Mouse (Mus musculus): ENCODE data around the gene Sgk1.

The Sgk1 gene

DNA sequence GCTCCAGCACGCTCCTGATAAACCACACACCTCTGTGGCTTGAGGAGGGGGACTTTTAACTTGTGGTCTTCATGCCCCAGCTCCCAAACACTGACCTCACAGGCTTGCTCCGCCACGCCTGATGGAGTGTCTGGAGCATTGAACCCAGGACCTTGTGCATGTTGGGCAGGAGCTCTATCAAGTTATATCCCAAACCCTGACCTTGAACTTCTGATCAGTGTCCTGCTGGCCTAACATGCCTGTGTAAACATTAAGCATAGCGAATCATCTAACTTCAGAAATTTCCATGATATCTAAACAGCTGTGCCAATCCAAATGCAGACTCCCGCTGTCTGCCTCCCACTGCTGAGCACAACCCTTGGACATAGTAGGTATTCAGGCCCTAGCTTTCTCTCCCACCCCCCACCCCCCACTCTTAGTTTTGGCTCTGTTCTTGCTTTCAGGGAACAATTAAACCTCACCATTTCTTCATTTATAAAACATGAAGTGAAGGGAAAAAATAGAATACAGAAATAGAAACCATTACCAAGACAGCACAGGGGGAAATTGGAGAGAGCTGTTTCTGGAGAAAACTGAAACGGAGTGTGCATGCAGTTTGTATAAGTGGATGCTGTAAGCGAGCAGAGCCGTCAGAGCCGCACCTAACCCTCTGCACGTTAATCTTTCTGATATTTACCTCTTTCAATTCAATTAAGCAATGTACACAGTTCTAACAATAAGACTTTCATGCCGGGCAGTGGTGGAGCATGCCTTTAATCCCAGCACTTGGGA, 34.5 kb downstream of the Sgk1 start:
- DNase-seq (ENCODE audit: low read depth, low spot score) = no peak

DNA sequence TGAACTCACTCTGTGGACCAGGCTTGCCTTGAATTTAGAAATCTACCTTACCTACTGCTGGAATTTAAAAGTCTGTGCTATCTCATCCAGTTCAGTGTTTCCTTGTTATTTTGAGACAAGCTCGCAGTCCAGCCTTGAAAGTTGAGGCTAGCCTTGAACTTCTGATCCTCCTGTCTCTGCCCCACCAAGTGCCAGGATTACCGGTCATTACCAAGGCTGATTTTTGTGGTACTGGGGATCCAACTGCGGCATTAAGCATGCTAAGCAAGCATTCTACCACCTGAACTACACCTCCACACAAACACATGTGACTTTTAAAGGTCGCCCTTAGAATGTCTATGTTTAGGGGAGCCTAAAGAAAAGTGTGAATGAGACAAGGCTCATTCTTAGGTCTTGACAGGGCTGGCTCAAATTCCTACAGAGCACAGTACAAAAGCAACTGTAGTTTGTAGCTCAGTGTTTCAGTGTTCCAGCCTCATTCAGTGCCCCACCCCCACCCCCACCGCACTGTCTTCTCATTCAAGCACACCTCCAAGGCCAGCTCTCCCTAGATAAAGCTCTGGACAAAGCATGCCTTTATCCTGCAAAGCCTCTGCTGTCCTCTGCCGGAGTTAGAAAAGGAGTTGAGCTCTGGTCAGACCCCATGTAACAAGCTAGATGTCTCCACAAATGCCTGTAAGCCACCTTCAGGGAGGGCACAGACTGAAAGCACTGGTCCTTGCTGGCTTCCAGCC, 36.2 kb downstream of the Sgk1 start:
- no peak for DNase-seq (ENCODE audit: low read depth, low spot score)

DNA sequence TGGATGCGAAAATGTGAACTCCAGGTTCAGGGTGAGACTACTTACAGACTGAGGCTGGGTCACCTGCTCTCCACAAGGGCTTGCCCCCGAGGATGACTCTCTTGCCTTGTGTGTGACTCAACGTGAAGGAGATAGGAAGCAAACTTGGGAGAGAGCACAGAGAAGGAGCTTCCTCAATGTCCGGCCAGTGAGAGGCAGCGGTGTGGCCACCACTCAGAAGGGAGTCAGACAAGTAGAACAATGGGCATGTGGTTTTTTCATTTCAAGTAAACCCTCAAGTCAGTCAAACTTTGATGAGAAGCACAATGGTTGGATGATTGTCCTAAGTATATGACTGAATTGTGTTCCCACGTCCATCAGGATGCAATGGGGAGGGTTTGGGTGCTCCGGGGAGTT, 36.8 kb downstream of the Sgk1 start:
- no peak for DNase-seq (ENCODE audit: low read depth, low spot score)

DNA sequence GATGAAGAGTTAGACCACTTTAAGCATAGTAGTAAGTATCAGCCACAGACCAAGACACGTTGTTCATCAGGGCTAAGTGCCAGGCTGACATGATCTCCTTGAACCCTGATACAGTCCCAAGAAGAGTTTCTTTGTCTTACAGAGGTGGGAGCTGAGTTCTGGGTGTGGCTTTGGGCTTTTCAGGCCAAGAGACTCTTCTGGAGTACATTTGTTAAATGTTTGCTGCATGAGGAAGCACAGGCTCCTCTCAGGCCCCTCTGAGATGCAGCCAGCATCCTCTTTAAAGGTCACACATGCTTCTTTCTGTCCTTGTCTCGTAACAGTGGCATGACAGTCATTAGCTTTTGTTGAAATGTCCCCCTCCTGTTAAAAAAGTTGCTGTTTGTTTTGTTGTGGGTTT, 38.6 kb downstream of the Sgk1 start:
- no peak for DNase-seq (ENCODE audit: low read depth, low spot score)

DNA sequence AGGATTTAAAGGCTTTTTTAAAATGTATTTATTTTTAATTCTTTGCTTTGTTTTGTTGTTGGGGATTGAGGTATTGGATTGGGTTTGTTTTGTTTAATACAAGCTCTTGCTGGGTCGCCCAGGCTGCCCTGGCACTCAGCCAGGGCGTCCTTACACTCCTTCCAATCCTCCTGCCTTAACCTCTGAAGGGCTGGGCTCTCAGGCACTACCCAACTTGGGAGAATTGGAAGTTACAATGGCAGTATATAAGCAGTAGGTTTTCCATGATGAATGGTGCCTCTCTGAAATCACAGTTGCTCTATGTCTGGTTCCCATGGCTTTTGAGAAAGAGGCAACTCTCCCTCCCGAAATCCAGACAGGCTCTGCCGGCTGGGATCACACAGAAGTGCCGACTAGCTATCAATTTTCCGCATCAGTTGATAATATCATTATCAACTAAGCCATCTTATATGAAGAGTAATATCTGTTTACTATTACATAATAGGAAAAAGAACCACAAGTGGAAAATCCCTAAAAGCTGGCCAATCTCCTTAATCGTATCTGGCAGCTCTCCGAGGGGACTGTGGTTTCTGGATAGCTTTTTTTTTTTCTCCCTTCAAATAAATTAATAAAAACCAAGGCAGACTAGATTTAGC, 40.8 kb downstream of the Sgk1 start:
- DNase-seq (ENCODE audit: low read depth, low spot score) = no peak

DNA sequence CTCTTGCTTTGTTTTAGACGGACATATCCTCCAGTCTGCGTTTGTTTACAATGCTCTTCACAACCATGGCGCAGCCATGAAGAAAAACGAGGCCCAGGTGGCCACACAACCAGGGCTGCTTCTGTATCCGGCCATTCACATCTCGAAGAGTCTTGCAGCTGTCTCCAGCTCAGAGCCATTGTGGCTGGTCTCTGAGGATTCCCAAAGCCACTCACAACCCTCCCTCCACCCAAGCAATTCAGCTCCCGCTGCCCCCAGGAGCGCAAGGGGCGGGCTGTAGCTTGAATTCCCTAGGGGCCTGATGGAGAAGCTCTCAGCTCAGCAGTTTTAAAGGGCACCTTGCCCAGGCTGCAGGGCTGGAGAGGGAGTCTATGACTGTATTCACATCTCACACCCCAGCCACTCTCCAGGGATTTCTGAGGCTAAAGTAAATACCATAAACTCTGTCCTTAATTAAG, 41.5 kb downstream of the Sgk1 start:
- DNase-seq (ENCODE audit: low read depth, low spot score) = no peak

DNA sequence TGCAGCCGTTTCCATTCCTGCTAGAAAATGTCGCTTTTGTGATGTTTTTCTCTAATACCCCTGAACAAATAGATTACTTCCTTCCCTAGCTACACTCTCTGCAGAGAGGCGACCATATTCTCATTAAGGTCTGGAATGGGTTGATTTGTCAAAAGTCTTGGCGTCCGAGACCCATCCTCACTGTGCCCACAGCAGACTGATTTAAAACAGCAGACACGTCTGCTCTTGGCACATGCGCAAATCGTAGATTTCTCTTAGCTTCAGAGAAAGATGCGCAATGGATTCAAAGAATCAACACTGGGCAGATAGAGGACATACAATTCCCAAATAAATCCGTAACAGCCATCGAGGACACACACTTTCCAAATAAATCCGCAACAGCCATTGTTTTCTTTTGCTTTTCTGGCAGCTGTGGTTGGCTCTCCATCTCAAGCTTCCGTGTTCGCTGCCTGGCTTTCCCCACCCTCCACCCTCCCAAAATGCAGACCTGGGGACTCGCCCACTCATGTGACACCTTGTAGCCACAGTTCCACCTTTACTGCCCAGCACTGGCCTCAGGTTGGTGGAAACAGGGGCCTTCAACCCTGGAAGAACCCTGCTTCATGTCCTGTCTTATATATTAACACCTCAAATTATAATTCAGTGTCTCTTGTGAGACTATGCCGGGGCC, 42.2 kb downstream of the Sgk1 start:
- DNase-seq (ENCODE audit: low read depth, low spot score) = no peak

DNA sequence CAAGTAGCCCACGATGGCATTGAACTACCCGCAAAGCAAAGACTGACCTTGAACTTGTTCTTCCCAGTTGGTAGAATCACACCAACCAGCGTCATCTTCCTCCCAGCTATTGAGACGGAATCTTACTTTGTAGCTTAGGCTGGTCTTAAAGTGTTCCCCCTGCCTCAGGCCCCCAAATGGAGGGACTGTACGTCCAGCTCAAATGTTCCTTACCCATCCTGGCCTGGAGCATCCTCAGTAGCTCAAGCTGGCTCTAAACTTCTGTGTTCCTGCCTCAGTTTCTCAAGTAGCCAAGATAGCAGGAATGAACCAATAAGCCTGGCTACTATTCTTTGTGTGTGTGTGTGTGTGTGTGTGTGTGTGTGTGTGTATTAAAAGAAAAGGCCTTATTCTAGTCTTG, 45.0 kb downstream of the Sgk1 start:
- DNase-seq (ENCODE audit: low read depth, low spot score) = no peak

DNA sequence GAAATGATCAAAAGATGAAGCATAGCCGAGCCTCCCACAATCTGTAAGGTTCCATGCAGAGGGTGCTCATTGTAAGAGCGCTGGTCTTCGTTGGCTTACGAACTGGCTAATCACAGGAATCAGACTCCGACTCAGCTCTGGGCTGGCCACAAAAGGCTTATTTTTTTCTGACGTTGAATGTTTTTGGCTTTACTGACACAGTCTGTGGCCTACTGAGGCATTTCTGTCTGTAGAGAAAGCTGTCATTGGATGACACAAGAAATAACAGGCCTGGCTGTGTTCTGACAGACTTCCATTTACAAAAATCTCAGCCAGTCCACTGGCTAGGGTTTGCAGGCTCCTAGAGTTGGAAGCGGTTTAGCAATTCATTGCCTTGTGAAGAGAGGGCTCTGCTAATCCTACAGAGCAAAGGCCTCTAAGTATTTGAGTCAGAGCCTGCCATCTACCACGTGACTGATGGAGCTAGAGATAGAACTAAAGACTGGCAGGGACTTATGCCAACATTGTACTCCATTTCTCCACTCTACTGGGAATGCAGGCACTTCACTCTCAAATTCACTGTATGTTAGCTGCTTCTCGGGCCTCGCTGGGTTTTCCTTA, 48.9 kb downstream of the Sgk1 start:
- DNase-seq (ENCODE audit: low read depth, low spot score) = no peak

DNA sequence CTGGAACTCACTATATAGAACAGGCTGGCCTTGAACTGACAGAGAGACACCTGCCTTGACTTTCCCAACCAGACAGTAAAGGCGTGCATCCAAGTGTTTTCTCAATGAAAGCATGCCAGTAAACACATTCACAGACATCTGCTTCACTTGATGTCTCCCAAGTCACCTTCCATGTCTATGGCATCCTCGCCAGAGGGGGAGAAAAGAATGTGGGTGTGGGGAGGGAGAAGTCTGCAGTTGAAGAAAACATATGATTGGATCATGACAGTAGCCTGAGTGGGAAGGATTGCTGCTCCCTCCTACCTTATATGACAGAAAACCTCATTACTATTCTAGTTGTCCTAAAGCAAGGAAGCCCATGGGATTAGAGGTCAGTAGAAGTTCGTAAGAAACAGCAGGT, 50.8 kb downstream of the Sgk1 start:
- no peak for DNase-seq (ENCODE audit: low read depth, low spot score)

DNA sequence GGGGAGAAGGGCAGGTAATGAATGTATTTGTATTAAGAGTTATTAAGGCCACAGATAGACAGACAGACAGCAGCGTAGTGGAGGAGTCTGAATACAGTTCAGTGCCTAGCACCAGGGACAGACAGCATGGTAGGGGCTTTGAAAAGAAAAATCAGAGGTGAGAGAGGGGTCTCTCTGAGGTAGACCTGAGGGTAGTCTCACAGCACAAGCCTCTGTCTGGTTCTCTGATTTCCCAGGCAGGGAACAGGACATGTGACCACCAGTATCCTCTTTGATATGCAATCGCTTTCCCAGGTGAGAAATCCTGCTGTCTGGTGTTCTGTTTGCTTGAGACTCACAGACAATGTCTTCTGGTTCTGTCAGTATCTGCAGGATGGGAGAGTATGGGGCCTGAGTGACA, 52.8 kb downstream of the Sgk1 start:
- DNase-seq (ENCODE audit: low read depth, low spot score) = no peak

DNA sequence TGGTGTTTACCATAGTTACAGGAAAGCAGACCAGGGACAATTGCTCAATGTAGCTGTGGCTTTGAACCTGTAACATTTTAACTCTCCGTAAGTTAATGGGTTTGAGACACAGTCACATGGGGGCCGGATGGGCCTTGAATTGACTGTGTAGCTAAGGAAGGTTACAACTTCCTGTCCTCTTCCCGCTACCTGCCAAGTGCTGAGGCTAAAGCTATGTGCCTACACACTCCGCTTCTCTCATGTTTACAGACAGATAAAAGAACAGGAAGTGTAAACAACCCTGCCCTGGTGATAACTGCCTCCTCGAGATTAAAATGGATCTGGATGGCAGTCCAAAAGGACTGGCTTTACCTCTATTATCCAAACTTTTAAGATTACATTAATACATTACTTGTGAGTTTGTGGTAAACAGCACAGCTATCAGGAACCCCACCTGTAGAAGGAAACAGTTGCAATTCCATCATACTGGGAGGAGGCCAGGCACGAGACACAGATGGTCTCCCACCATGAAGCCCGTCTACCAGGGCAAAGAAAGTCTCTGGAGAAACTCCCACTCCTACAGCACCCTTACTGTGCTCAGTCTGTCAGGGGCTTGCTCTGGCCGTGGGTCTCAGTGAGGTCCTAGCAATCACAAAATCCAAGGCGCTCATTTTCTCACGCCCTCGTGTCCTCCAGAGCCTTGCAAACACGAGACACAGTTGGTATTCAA, 54.7 kb downstream of the Sgk1 start:
- DNase-seq (ENCODE audit: low read depth, low spot score) = peak; percentile 20

DNA sequence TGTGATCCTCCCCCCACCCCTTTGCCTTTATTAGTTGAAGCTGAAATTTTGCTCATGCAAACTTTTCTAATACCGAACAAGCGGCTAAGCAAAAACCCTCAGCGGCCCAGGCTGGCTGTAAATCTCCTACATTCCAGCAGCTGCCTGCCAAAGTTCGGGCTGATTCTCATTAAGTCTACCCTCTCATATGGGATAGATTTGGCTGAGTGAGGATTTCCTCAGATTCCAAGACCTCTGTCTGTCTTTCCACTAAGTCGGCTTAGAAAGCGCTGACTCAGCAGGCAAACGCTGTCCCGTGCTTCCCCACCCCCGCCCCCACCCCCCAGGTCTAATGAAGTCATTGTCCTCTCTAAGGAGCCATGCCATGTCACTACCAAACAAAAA, 55.2 kb downstream of the Sgk1 start:
- no peak for DNase-seq (ENCODE audit: low read depth, low spot score)

DNA sequence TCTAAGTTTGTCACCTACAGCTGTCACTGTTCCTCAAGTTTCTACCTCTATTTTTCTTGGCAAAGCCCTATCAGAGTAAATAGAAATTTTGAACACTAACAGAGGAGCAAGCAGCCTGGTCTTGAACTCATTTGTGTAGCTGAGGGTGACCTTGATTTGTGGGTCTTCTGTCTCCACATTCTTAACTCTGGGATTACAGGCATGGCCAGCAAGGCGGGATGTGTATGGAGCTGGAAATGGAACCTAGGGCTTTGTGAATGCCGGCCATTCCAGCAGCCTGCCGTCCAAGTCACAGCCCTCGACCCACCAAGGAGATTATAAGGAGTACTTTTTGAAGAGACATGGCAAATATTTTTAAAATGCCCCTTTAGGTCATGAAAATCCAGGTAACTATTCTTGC, 56.2 kb downstream of the Sgk1 start:
- no peak for DNase-seq (ENCODE audit: low read depth, low spot score)

DNA sequence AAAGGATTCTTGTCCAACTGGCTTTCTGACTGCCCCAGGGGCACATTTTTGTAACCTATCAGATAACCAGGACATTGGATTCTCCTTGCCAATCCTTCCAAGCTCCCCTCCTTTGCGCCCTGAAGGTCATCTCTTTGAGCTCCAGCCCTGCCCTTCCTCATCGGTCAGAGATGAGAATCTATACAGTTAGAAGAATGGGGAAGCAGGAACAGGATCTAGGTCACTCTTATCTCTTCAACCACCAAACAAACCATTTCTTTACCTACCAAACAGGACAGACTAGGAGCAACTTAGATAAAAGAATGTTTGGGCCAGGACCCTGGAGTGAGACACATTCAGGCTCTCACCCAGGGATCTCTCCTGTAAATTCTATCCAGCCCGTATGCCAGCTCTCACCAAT, 59.3 kb downstream of the Sgk1 start:
- DNase-seq (ENCODE audit: low read depth, low spot score) = no peak

DNA sequence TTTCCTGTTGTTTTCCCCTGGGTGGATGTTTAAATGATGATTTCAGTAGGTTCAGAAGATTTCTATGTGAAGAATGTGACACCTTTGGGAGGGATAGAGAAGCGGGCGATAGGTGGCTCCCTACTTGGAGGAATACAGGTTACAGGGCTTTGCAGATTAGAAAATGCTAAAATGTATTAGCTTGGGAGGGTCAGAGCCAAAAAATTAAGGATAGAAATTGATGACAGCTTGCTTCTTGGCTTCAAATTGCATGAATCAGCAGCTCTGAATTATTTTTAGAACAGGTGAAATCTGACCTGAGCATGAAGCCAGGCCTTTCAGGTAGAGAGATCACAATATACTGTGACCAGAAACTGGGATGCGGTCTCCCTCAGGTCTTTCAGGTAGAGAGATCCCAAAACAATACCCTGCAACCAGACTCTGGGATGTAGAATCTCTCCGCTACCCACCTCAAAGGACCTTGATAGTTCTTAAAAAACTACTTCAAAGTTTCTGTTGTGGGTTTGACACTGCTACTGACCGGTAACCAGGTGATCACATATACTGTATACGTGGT, 61.2 kb downstream of the Sgk1 start:
- DNase-seq (ENCODE audit: low read depth, low spot score) = no peak

DNA sequence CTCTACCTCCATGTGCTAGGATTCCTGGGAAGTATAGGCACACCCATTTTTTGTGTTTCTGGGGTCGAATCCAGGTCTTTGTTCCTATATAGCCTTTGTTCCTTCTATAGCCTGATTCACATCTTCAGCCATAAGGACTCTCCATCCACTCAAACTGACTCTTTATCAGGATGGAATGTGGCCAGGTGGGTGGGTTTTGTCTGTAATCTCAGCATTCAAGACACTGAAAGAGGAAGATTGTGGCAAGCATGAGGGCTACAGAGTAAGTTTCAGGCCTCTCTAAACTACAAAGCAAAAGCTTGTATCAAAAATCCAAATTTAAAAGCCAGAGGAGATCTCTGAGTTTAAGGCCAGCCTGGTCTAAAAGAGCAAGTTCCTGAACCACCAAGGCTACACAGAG, 63.2 kb downstream of the Sgk1 start:
- no peak for DNase-seq (ENCODE audit: low read depth, low spot score)

DNA sequence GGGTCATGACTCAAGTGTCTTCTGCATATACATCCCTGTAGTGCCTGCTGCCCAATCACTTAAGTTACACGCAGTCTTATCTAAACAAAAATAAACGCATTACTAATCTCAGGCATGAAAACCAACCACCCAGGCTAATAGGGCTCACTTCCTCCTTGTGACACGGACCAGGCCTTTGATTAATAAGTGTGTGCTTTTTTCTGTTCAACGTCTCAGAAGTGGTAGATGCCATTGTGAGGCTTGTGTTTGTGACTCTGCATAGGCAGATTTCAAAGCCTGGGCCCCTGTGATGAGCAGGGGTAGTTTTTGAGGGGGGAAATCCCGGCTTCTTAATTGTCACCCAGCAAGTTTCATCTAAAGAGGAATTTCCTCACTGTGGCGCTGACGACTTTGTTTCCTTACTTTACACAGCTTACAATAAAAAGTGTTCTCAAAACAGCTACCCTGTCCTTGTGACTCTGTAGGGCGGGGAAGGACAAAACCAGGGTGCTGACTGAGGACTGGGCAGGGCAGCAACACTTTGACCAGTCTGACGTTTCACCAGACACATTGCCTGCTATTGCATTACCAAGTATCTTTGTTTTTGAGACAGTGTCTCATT, 64.9 kb downstream of the Sgk1 start:
- DNase-seq (ENCODE audit: low read depth, low spot score) = peak; percentile 58

DNA sequence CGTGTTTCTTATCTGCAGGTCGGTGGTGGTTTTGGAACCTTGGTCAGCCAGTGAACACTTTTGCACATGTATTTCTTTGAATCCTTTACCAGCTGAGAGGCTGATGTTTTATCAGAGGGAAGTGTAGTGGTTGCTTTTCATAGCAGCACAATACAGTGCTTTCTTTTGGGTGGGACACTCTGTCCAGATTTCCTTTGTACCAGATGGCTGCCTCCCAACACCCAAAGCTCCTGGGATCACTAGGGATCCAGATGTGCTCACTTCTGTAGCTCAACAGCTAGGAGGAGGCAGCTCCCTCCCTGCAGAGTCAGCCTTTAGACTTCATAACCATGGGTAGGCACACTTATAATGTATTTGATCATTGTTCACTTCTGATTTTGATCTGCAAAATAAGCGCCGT, 70.5 kb downstream of the Sgk1 start:
- no peak for DNase-seq (ENCODE audit: low read depth, low spot score)

DNA sequence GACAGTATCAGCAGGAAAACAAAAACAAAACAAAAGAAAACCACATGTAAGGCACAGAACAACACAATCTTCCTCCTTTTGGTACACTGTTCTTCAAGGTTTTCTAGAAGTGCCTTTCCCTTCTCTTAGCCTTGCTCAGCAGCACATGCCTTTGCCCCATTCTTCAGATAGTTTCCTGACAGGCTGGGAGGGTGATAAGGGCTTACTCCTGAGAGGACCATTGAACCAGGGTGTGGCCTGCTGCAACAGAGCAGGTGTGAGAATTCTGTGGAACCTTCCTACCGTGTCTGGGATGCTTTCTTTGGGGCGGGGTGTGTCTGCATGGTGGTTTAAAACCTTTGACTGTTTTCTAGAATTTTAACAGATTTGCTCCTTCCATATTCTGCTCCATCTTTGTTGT, 79.1 kb downstream of the Sgk1 start:
- DNase-seq (ENCODE audit: low read depth, low spot score) = no peak

DNA sequence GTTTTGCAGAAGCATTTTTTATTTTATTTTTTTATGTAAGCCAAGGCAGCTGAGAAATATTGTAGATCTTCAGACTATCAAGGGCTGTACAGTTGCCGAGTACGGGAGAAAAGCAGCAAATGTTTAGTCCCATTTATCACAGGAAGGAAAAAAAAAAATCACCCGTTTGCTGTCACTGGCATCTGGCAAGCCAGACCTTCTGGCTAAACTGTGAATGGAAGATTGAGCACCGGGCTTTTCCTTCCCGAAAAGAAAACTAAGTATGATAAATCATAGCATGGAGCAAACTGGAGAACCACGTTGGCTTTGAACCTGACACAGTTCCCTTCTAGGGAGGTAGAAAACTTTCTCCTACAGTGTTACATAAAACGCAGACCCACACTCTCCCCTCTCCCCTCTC, 81.0 kb downstream of the Sgk1 start:
- DNase-seq (ENCODE audit: low read depth, low spot score) = no peak
